Mouse (Mus musculus) lung, postnatal 0 days (tissue): ENCODE results near the gene Mageb5. TPM values are rescaled to one million over a fixed set of nuclear protein-coding genes. Genes with fewer than 3 reads are reported as not detected.
"Not testable (repeated sequence)": the region's sequence is repeated elsewhere in the genome, so short reads cannot be mapped to it uniquely, and the experiment has no call there.

Experiments used
- ATAC-seq: fragments of 200-750 bp; cut with Nextera tagmentation; 2 replicates; pipeline ENCODE4 v1.8.0; 2017; ENCODE audit warnings: moderate library complexity
- DNase-seq: peaks from one replicate; pipeline ENCODE4 v3.0.0-alpha.2; 2016; ENCODE audit warnings: low spot score
- H3K27ac ChIP-seq: fragments of 300-500 bp; sonication (generic); 2 replicates; pipeline ENCODE4 v1.5.1; 2014; ENCODE audit warnings: antibody characterized with exemption, mild to moderate bottlenecking, low read length, mixed read lengths
- H3K27me3 ChIP-seq: fragments of 300-500 bp; sonication (generic); replicated peaks from 2 replicates; pipeline ENCODE4 v1.6.1; 2014; ENCODE audit warnings: low read length, mixed read lengths; ENCODE audit not compliant: insufficient read depth
- H3K36me3 ChIP-seq: fragments of 300-500 bp; sonication (generic); 2 replicates; pipeline ENCODE4 v1.6.1; 2014; ENCODE audit warnings: low read length, mixed read lengths; ENCODE audit not compliant: insufficient read depth
- H3K4me1 ChIP-seq: fragments of 300-500 bp; sonication (generic); 2 replicates; pipeline ENCODE4 v1.6.1; 2014; ENCODE audit warnings: antibody characterized with exemption, low read depth, low read length, mixed read lengths; ENCODE audit not compliant: insufficient read depth
- H3K4me2 ChIP-seq: fragments of 300-500 bp; sonication (generic); replicated peaks from 2 replicates; pipeline ENCODE4 v1.6.1; 2014; ENCODE audit warnings: low read depth, mild to moderate bottlenecking, low read length, moderate library complexity, mixed read lengths
- H3K4me3 ChIP-seq: fragments of 300-500 bp; sonication (generic); 2 replicates; pipeline ENCODE4 v1.5.1; 2014; ENCODE audit warnings: low read depth, low read length
- H3K9ac ChIP-seq: fragments of 300-500 bp; sonication (generic); replicated peaks from 2 replicates; pipeline ENCODE4 v1.6.1; 2014; ENCODE audit warnings: low read depth, mild to moderate bottlenecking
- H3K9me3 ChIP-seq: fragments of 300-500 bp; sonication (generic); 2 replicates; pipeline ENCODE4 v1.6.1; 2016; ENCODE audit warnings: low read length, mixed read lengths
- WGBS: fragments of 180-500 bp; shearing (Covaris S2); extraction: QIAGEN DNeasy Blood & Tissue Kit; methylation state at CpG from one replicate; pipeline ENCODE4 v1.1.7; 2014; 5-methylcytosine and 5-hydroxymethylcytosine counted together
- polyA plus RNA-seq: library from polyadenylated mRNA; unstranded; fragments of >200 nt; fragmentation: Nextera tagmentation; extraction: Ambion mirVana; gene quantifications from 2 replicates; pipeline ENCODE4 v1.2.1, GENCODE M21; 2015

The Mageb5 gene
- polyA plus RNA-seq = not detected in 2 replicates

- not testable (repeated sequence) for H3K9me3 ChIP-seq, H3K9ac ChIP-seq, DNase-seq, H3K4me2 ChIP-seq, H3K4me1 ChIP-seq, H3K36me3 ChIP-seq, H3K27ac ChIP-seq, ATAC-seq, H3K27me3 ChIP-seq, H3K4me3 ChIP-seq
- 70% methylated on average over 1 of the region's 1 CpGs for WGBS
Observed at GRCm38 (mm10) chrX:91782918-91783317, at the start of gene Mageb5. TSS of gene Mageb5 (minus strand) at chrX:91783018.

GRCm38 (mm10) chrX:91759591-91760226 is 23.1 kb downstream of the Mageb5 start:
- not testable (repeated sequence) for H3K4me3 ChIP-seq, H3K4me1 ChIP-seq, H3K36me3 ChIP-seq, DNase-seq, H3K27me3 ChIP-seq, H3K9ac ChIP-seq, ATAC-seq, H3K27ac ChIP-seq, H3K9me3 ChIP-seq, H3K4me2 ChIP-seq
- no CpG with 5 or more reads among the region's 1 CpGs for WGBS

Other genes starting within 250 kb of the Mageb5 start
- gene 1700084M14Rik, start 207.1 kb downstream of the Mageb5 start, polyA plus RNA-seq = not detected in 2 replicates
- not detected in 2 replicates for gene Gm14781, start 150.8 kb downstream of the Mageb5 start, polyA plus RNA-seq
- gene Mageb1, start 233.3 kb upstream of the Mageb5 start, polyA plus RNA-seq = not detected in 2 replicates